Mouse (Mus musculus) liver, embryonic 11.5 days (tissue): ENCODE measurements at regions not wholly inside any gene's neighbourhood (a gene's known extent, or its start where the extent isn't known, plus 50 kb on each side); places are given as distances from the start of the nearest gene placed in this dataset.

ENCODE experiments used
- ATAC-seq: fragments of 200-750 bp; cut with Nextera tagmentation; replicated peaks from 2 replicates; pipeline ENCODE4 v1.8.0; 2017; ENCODE audit warnings: moderate number of reproducible peaks, mild to moderate bottlenecking, moderate TSS enrichment, moderate library complexity; ENCODE audit not compliant: low FRiP score
- DNase-seq: peaks from one replicate; pipeline ENCODE4 v3.0.0-alpha.2; 2017; ENCODE audit warnings: low spot score
- H3K27ac ChIP-seq: fragments of 300-500 bp; sonication (generic); 2 replicates; pipeline ENCODE4 v1.5.1; 2014; ENCODE audit warnings: mild to moderate bottlenecking, low read depth, low read length, control low read depth
- H3K27me3 ChIP-seq: fragments of 300-500 bp; sonication (generic); replicated peaks from 2 replicates; pipeline ENCODE4 v1.6.1; 2014; ENCODE audit warnings: low read length, mixed read lengths; ENCODE audit not compliant: control insufficient read depth, insufficient read depth
- H3K36me3 ChIP-seq: fragments of 300-500 bp; sonication (generic); 2 replicates; pipeline ENCODE4 v1.6.1; 2014; ENCODE audit warnings: mild to moderate bottlenecking, low read length, moderate library complexity, mixed read lengths; ENCODE audit not compliant: control insufficient read depth, insufficient read depth
- H3K4me1 ChIP-seq: fragments of 300-500 bp; sonication (generic); replicated peaks from 2 replicates; pipeline ENCODE4 v1.6.1; 2014; ENCODE audit warnings: low read length, mixed read lengths; ENCODE audit not compliant: control insufficient read depth, insufficient read depth
- H3K4me2 ChIP-seq: fragments of 300-500 bp; sonication (generic); 2 replicates; pipeline ENCODE4 v1.6.1; 2014; ENCODE audit warnings: mild to moderate bottlenecking, control low read depth, moderate library complexity
- H3K4me3 ChIP-seq: fragments of 300-500 bp; sonication (generic); 2 replicates; pipeline ENCODE4 v1.5.1; 2014; ENCODE audit warnings: low read depth, low read length, control low read depth
- H3K9ac ChIP-seq: fragments of 300-500 bp; sonication (generic); 2 replicates; pipeline ENCODE4 v1.6.1; 2014; ENCODE audit warnings: low read depth, low read length, control low read depth
- H3K9me3 ChIP-seq: fragments of 300-500 bp; sonication (generic); 2 replicates; pipeline ENCODE4 v1.6.1; 2016; ENCODE audit warnings: low read length, inconsistent platforms, mixed read lengths; ENCODE audit not compliant: control insufficient read depth
- WGBS: fragments of 180-500 bp; shearing (Covaris S2); extraction: QIAGEN DNeasy Blood & Tissue Kit; methylation state at CpG from one replicate; pipeline ENCODE4 v1.1.7; 2014; 5-methylcytosine and 5-hydroxymethylcytosine counted together

DNA sequence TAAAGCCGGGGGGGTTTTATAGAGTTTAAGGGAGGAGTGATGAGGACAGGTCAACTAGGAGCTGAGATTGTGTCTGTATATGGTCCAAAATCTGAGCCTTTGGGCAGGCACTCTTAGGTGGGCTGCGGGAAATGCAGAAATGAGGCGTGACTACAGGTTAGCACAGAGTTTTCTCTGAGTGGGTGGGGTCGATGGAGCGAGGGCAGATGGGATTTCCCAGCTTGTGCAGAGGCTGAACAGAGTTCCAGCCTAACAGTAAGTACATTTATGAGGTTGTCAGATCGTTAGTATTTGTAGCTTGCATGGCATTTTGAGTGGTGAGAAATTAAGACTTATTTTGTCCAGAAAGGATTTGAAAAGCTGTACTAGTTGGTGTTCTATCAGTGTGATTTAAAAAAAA lies 1358.4 kb downstream of the Gsdmc2 start:
- H3K9ac ChIP-seq = no peak overlapping the region
- H3K9me3 ChIP-seq = no peaks in the 10 kb centered on the region
- H3K27ac ChIP-seq = no peak overlapping the region
- ATAC-seq = no peak
- H3K4me1 ChIP-seq = no peaks in the 10 kb centered on the region
- no peak overlapping the region for H3K4me3 ChIP-seq
- H3K4me2 ChIP-seq = no peak overlapping the region
- no peak for DNase-seq
- 77% methylated on average over 6 of the region's 6 CpGs for WGBS
- H3K27me3 ChIP-seq = no peaks in the 10 kb centered on the region
- no peaks in the 10 kb centered on the region for H3K36me3 ChIP-seq

DNA sequence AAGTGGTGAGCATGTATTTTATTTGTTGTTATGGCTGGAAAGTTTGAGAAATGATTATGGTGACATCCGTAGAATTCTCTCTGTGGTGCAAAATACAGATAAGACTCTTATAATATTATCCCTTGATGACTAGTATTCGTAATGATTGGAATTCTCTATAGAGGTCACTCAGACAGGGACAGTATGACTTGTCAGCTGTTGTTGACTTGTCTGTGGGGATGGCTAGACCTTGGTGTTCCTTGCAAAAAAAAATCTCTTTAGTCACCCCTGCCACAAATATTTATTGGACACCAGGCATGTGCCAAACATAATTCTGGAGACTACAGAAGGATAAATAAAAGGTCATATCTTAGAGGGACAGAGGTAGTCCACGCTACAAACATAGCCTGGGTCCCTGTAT lies 1360.6 kb downstream of the Gsdmc2 start:
- H3K36me3 ChIP-seq = no peaks in the 10 kb centered on the region
- no peak overlapping the region for H3K4me2 ChIP-seq
- H3K27me3 ChIP-seq = no peaks in the 10 kb centered on the region
- H3K27ac ChIP-seq = no peak overlapping the region
- no peaks in the 10 kb centered on the region for H3K4me1 ChIP-seq
- H3K4me3 ChIP-seq = no peak overlapping the region
- DNase-seq (no peak), ATAC-seq (no peak)
- H3K9me3 ChIP-seq = no peaks in the 10 kb centered on the region
- WGBS = 78% methylated on average over 3 of the region's 3 CpGs
- H3K9ac ChIP-seq = no peak overlapping the region

DNA sequence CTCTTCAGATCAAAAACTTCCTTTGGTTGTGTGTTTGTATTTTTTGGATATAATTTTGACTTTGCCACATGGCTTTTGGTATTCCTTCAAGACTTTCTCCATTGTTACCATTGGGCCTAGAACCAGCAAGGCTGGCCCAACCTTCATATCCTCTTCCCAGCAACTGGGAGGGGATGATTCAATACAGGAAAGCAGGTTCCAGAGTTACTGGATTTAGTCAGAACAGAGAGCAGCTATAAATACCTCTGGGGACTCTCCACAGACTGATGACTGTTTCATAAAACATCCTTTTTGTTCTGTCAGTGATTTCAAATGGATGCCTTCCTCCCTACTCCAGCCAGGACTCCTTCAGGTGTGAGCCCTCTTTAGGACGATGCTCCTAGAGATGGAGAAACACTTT lies 1361.4 kb downstream of the Gsdmc2 start:
- H3K4me3 ChIP-seq = no peak overlapping the region
- ATAC-seq = no peak
- no peaks in the 10 kb centered on the region for H3K9me3 ChIP-seq
- H3K27me3 ChIP-seq = no peaks in the 10 kb centered on the region
- 73% methylated on average over 1 of the region's 1 CpGs for WGBS
- no peak overlapping the region for H3K9ac ChIP-seq
- H3K36me3 ChIP-seq = no peaks in the 10 kb centered on the region
- no peaks in the 10 kb centered on the region for H3K4me1 ChIP-seq
- no peak overlapping the region for H3K27ac ChIP-seq
- DNase-seq = no peak
- no peak overlapping the region for H3K4me2 ChIP-seq

DNA sequence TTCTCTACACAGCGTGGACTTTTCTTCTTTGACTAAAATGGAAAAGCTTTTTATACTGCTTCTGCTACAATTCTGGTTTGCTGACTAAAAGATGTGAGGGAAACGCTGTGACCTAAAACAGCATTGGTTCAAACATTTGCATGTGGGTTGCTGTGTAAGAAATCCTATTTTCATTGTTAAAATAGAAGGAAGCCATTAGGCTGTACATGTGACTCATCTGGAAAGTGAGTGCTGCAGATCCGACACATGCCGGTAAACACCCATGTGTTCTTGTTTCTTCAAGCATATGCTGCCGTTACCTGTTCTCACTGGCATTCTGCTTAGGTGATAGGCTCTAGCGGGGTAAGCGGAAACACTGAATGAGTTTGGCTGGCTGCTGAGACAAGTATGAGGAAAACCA lies 1362.6 kb downstream of the Gsdmc2 start:
- Histone ChIP-seq H3K4me3 (no peak overlapping the region), H3K27me3 (no peaks in the 10 kb centered on the region), H3K4me2 (no peak overlapping the region), H3K27ac (no peak overlapping the region), H3K9me3 (no peaks in the 10 kb centered on the region), H3K9ac (no peak overlapping the region), H3K4me1 (no peaks in the 10 kb centered on the region), H3K36me3 (no peaks in the 10 kb centered on the region)
- no peak for DNase-seq
- no peak for ATAC-seq
- 86% methylated on average over 7 of the region's 7 CpGs for WGBS

DNA sequence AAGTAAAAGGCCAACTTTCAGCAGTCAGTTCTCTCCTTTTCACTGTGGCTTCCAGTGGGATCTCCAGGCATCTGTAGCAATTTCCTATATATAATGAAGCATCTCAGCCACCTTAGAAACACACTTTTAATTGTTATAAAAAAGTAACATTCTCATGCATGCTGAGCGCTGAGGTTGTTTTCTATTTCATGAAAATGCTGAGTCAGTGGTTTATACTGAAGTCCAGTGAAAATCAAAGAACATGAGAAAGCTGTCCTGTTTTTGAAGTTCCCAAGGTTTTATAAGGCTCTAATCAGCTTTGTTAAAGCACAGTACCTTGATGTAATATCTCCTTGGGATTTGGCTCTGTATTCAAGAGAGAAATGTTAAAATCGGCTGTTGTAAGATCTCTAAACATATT lies 1367.2 kb downstream of the Gsdmc2 start:
- no peaks in the 10 kb centered on the region for H3K9me3 ChIP-seq
- H3K4me3 ChIP-seq = no peak overlapping the region
- DNase-seq = no peak
- H3K36me3 ChIP-seq = no peaks in the 10 kb centered on the region
- no peak overlapping the region for H3K4me2 ChIP-seq
- H3K27ac ChIP-seq = no peak overlapping the region
- no peak overlapping the region for H3K9ac ChIP-seq
- WGBS = 84% methylated on average over 2 of the region's 2 CpGs
- H3K27me3 ChIP-seq = no peaks in the 10 kb centered on the region
- no peak for ATAC-seq
- H3K4me1 ChIP-seq = no peaks in the 10 kb centered on the region

DNA sequence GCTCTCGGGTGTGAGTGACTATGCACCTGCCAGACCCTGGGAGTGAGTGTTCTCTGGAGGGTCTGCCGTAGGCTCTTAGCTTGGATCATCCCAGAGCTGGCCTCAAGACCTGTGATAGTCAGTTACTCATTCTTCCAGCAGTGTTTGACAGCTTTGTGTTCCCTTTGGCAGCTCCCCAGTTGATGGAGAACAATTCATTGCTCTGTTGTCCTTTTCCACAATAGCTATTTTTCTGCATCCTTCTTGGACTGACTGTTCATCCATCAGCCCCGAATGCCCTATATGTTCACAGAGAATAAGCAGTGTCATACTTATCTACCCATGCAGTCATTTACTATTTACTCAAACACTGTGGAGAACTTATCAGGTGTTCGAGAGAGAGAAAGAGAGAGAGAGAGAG lies 1368.5 kb downstream of the Gsdmc2 start:
- Histone ChIP-seq H3K9ac (no peak overlapping the region), H3K4me2 (no peak overlapping the region)
- 71% methylated on average over 4 of the region's 4 CpGs for WGBS

DNA sequence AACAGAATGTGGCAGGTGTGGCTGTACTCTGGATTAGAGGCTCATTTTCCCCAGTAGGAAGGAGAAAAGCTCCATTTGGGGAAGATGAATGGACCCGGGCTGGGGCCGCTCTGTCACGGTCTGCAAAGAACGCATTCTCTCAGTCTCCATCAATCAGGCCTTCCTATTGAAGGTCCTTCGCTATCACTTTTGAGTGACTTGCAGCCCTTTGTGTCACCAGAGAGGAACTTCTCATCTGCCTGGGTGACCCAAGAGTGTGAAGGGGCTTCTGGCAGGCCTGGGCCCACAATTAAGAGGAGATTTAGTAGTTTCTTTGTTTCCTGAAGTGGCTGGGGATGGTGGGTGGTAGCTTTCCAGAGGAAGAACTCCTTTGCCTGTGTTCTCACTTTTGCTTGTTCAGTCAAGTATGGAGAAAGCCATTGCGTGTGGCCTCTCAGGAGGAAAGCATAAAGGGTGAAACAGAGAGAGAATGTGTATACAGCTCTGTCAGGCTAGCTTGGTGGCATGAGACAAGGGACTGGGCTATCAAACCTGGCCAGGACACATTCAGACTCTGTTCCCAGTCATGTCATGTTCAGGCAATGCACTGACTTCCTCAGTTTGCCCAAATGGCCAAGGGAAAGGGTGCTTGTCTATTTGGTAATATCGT lies 1374.2 kb downstream of the Gsdmc2 start:
- Histone ChIP-seq H3K4me1 (no peaks in the 10 kb centered on the region), H3K9ac (no peak overlapping the region), H3K9me3 (no peaks in the 10 kb centered on the region), H3K36me3 (no peaks in the 10 kb centered on the region), H3K27me3 (no peaks in the 10 kb centered on the region), H3K27ac (no peak overlapping the region), H3K4me2 (no peak overlapping the region), H3K4me3 (no peak overlapping the region)
- ATAC-seq (no peak), DNase-seq (no peak)
- 73% methylated on average over 7 of the region's 7 CpGs for WGBS

More for the DNA sequence above, 1368.5 kb downstream of the Gsdmc2 start:
- H3K27ac ChIP-seq = no peak overlapping the region
- ATAC-seq (no peak), DNase-seq (no peak)
- no peaks in the 10 kb centered on the region for H3K36me3 ChIP-seq
- no peaks in the 10 kb centered on the region for H3K27me3 ChIP-seq
- no peaks in the 10 kb centered on the region for H3K4me1 ChIP-seq
- no peaks in the 10 kb centered on the region for H3K9me3 ChIP-seq
- no peak overlapping the region for H3K4me3 ChIP-seq

DNA sequence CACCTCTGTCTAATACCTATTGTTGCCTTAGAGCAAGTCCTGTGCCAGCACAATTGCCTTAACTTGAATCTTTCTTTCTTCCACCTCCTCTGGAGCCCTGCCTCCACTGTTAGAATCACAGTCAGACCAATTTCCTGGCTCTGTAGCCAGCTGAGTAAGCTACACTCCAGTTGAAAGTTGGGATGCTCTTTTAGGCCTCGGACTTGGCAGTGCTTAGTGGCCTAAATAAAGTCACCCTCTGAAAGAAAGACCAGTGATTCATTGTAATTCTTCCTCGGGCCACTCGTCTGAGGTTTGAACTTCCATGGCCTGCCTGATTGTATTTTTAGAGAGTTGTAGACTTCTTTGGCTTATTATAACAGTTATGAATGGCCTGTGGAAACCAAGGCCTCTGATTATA lies 1376.9 kb downstream of the Gsdmc2 start:
- Histone ChIP-seq H3K27me3 (no peaks in the 10 kb centered on the region), H3K4me3 (no peak overlapping the region), H3K4me1 (no peaks in the 10 kb centered on the region), H3K9me3 (no peaks in the 10 kb centered on the region), H3K27ac (no peak overlapping the region), H3K36me3 (no peaks in the 10 kb centered on the region), H3K9ac (no peak overlapping the region), H3K4me2 (no peak overlapping the region)
- WGBS = 77% methylated on average over 3 of the region's 3 CpGs
- ATAC-seq (no peak), DNase-seq (no peak)

DNA sequence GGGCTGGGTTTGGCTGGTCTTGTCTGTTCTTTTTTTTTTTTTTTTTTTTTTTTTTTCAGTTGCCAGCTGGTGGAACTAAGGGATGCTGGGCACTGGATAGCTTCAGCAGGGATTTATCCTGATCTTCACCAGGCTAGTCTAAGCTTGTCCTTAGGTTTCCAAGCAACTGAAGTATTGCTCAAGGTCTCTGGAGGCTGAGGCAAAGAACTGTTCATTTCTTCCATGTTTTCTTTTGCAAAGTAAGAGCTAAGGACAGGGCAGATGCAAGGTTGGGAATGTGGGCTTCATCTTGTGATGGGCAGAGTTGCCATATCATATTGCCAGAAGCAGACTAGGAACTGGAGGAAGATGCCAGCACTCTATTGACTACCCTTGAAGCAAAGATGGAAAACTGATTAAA lies 1378.1 kb downstream of the Gsdmc2 start:
- H3K9ac ChIP-seq = no peak overlapping the region

More for the DNA sequence above, 1378.1 kb downstream of the Gsdmc2 start:
- H3K4me1 ChIP-seq = no peaks in the 10 kb centered on the region
- no peaks in the 10 kb centered on the region for H3K9me3 ChIP-seq
- ATAC-seq (no peak), DNase-seq (no peak)
- H3K27me3 ChIP-seq = no peaks in the 10 kb centered on the region
- H3K27ac ChIP-seq = no peak overlapping the region
- H3K4me2 ChIP-seq = no peak overlapping the region
- no peak overlapping the region for H3K4me3 ChIP-seq
- H3K36me3 ChIP-seq = no peaks in the 10 kb centered on the region
